Mouse (Mus musculus) thymus, postnatal 10 days (tissue): ENCODE data around the gene Tmem238l.

Experiments
- DNase-seq, 2 experiments: peaks; one replicate each; pipeline ENCODE4 v3.0.0; 2021; ENCODE audit warnings: low spot score in 2 of 2

Gene Tmem238l

GRCm38 (mm10) chr11:66975606-66976330, 19.3 kb downstream of the Tmem238l start:
- DNase-seq, result no peak

GRCm38 (mm10) chr11:66981336-66982115, 25.1 kb downstream of the Tmem238l start:
- no peak for DNase-seq

GRCm38 (mm10) chr11:66982794-66983193, 26.4 kb downstream of the Tmem238l start:
- DNase-seq, result peak in 1 of 2 experiments; percentile 24

- no peak for DNase-seq
Observed at GRCm38 (mm10) chr11:66983422-66984164, 27.2 kb downstream of the Tmem238l start.

- peak; percentile 20 to 66 for DNase-seq
Observed at GRCm38 (mm10) chr11:66984165-66985135, 28.0 kb downstream of the Tmem238l start.

GRCm38 (mm10) chr11:66985136-66985702, 28.8 kb downstream of the Tmem238l start:
- DNase-seq, result no peak

GRCm38 (mm10) chr11:66992150-66992549, 35.7 kb downstream of the Tmem238l start:
- no peak for DNase-seq

GRCm38 (mm10) chr11:66993674-66994073, 37.2 kb downstream of the Tmem238l start:
- no peak for DNase-seq

GRCm38 (mm10) chr11:66996446-66996845, 40.0 kb downstream of the Tmem238l start:
- no peak for DNase-seq

- DNase-seq, result no peak
Observed at GRCm38 (mm10) chr11:66998467-66999403, 42.3 kb downstream of the Tmem238l start.

GRCm38 (mm10) chr11:67000671-67001070, 44.2 kb downstream of the Tmem238l start:
- no peak for DNase-seq

GRCm38 (mm10) chr11:67001717-67002116, 45.3 kb downstream of the Tmem238l start:
- no peak for DNase-seq

- no peak for DNase-seq
Observed at GRCm38 (mm10) chr11:67002911-67003310, 46.5 kb downstream of the Tmem238l start.

- no peak for DNase-seq
Observed at GRCm38 (mm10) chr11:67007961-67008360, 51.5 kb downstream of the Tmem238l start.

GRCm38 (mm10) chr11:67008528-67008927, 52.1 kb downstream of the Tmem238l start:
- DNase-seq, result no peak

- no peak for DNase-seq
Observed at GRCm38 (mm10) chr11:67010430-67010829, 54.0 kb downstream of the Tmem238l start.

GRCm38 (mm10) chr11:67011635-67012034, 55.2 kb downstream of the Tmem238l start:
- DNase-seq, result no peak
